Mouse (Mus musculus): ENCODE results near the gene Fars2. TPM values are rescaled to one million over a fixed set of nuclear protein-coding genes. Genes with fewer than 3 reads are reported as not detected.
A peak's percentile ranks its signal among the peaks of the same experiment; 100 is the strongest.

Fars2 gene
- polyA plus RNA-seq (2014; fragmentation: Nextera tagmentation; extraction: Ambion mirVana), result 29.2 and 31.7 TPM in 2 replicates

DNA sequence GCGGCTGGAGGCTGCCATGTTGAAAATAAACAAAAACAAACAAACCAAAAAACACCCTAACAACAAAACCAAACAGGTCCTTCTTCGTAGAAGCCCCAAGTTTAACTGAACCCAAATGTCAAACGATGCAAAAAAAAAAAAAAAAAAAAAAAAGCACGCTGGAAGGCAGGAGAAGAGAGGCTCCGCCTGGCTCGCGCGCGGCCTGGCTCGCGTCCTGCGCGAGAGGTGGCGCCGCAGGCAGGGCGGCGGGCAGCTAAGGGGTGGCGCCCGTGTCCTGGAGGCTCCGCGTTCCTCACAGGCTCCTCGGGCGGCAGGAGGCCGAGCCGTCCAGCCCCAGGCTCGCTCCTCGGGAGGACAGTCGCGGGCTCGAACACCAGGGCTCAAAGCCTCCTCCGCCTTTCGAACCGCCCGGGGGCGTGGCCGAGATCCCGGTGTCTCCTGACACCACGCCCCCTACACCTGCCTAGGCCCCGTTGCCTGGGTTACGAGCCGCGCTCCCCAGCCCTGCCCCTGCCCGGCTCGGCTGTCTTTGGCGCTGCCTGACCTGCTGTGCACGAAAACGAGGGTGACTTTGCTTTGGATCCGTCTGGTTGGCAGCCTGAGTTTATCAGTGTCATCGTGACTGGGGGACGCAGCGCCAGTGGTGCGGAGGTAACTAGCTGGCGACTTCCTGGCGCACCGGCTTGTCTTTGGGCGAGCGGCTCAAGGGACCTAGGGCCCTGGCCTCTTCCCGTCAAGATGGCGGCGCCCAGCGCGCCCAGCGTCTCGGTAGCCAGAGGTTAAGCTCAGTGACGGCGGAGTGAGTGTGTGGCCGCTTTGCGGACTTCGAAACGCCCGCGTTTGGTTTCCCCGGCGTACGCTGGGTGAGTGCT is at the start of gene Fars2, which contains the start of gene Lyrm4:
Fars2 (plus strand) TSS at position 270 of the 872 bp plus-strand sequence.
Lyrm4 (minus strand) TSS at position 384 of the 872 bp plus-strand sequence.
- under 1% methylated on average over 75 of the region's 75 CpGs for WGBS
- Histone ChIP-seq H3K36me3 (ENCODE audit: control insufficient read depth, insufficient read depth, low read length) (no peaks in the 10 kb centered on the region), H3K4me3 (ENCODE audit: low read depth, low read length) (peak within 1 kb of the TSS; percentile 66), H3K9ac (ENCODE audit: low read length) (peak within 1 kb of the TSS; percentile 73), H3K4me1 (replicated peaks; ENCODE audit: control insufficient read depth, insufficient read depth, low read length) (no peaks in the 10 kb centered on the region), H3K27me3 (ENCODE audit: control insufficient read depth, insufficient read depth, low read length) (no peaks in the 10 kb centered on the region), H3K27ac (ENCODE audit: low read depth, low read length) (peak within 1 kb of the TSS; percentile 93), H3K4me2 (ENCODE audit: low read depth, low read length, severe bottlenecking) (peak within 1 kb of the TSS; percentile 81), H3K9me3 (ENCODE audit: control insufficient read depth, low read length) (no peaks in the 10 kb centered on the region)
- ATAC-seq (replicated peaks; ENCODE audit: low FRiP score) (peak; percentile 98), DNase-seq (ENCODE audit: low spot score) (peak; percentile 97)

DNA sequence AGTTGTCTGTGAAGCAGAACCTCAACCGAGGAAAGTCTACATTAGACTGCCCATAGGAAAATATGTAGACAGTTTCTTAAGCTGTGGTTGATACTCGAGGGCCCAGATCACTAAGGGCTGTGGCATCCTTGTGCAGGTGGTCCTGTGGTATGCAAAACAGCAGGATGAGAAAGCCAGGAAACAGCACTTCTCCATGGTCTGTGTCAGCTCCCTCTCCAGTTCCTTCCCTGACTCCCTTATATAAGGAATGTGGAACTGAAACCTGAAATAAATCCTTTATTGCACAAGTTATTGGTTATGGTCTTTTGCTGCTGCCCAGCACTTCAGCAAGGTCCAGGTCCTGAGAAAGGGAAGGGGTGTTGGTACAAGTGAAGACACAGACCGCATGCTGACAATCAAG is 42.7 kb upstream of the Fars2 start:
- H3K36me3 ChIP-seq (ENCODE audit: control insufficient read depth, insufficient read depth, low read length), result no peaks in the 10 kb centered on the region
- ATAC-seq (replicated peaks; ENCODE audit: low FRiP score), result no peak
- no peak overlapping the region for H3K4me2 ChIP-seq (ENCODE audit: low read depth, low read length, severe bottlenecking)
- H3K9ac ChIP-seq (ENCODE audit: low read length), result no peak overlapping the region
- H3K4me3 ChIP-seq (ENCODE audit: low read depth, low read length), result no peak overlapping the region
- no peaks in the 10 kb centered on the region for H3K4me1 ChIP-seq (replicated peaks; ENCODE audit: control insufficient read depth, insufficient read depth, low read length)
- 78% methylated on average over 3 of the region's 3 CpGs for WGBS
- H3K27me3 ChIP-seq (ENCODE audit: control insufficient read depth, insufficient read depth, low read length), result no peaks in the 10 kb centered on the region
- no peak for DNase-seq (ENCODE audit: low spot score)
- H3K9me3 ChIP-seq (ENCODE audit: control insufficient read depth, low read length), result no peaks in the 10 kb centered on the region
- H3K27ac ChIP-seq (ENCODE audit: low read depth, low read length), result no peak overlapping the region

DNA sequence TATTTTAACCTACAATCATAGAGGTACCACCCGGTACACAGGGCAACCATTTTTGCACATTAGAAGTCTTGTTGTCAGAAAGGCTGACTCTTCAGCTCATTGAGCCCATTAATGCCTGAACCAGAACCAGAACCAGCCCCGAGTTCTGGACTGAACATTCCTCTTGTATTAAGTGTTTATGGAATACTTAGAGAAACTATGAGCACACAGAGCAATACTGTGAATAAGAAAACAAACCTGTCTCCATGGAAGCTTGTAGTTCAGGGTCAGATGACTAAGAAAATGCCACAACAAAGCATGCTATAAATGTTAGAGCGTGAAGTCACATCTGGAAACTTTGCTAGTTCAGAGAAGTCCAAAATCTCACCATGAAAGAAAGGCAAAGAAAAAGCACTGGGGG is 35.6 kb upstream of the Fars2 start:
- DNase-seq (ENCODE audit: low spot score) (no peak), ATAC-seq (replicated peaks; ENCODE audit: low FRiP score) (no peak)
- no peak overlapping the region for H3K4me3 ChIP-seq (ENCODE audit: low read depth, low read length)
- H3K36me3 ChIP-seq (ENCODE audit: control insufficient read depth, insufficient read depth, low read length), result no peaks in the 10 kb centered on the region
- no peak overlapping the region for H3K27ac ChIP-seq (ENCODE audit: low read depth, low read length)
- no peak overlapping the region for H3K9ac ChIP-seq (ENCODE audit: low read length)
- no peaks in the 10 kb centered on the region for H3K4me1 ChIP-seq (replicated peaks; ENCODE audit: control insufficient read depth, insufficient read depth, low read length)
- H3K9me3 ChIP-seq (ENCODE audit: control insufficient read depth, low read length), result no peaks in the 10 kb centered on the region
- H3K4me2 ChIP-seq (ENCODE audit: low read depth, low read length, severe bottlenecking), result no peak overlapping the region
- H3K27me3 ChIP-seq (ENCODE audit: control insufficient read depth, insufficient read depth, low read length), result no peaks in the 10 kb centered on the region
- 95% methylated on average over 3 of the region's 3 CpGs for WGBS

DNA sequence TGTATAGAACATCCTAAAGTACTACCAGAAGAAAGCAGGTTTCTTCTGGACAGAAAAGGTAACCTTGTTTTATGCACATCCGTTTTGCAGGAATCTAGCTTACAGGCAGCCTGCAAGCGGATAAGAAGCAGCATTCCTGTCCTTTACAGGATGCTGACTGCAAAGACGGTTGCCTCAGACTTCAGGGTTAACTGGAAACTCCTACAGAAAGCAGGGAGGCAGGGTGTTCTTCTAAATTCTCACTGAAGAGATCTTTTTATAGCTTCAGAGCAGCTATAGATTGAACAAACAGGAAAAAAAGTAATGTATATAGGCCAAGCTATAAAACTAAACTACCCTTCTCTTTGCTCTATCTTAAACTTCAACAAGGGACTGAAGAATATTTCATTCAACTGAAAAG is 32.5 kb upstream of the Fars2 start:
- Histone ChIP-seq H3K4me3 (ENCODE audit: low read depth, low read length) (no peak overlapping the region), H3K27ac (ENCODE audit: low read depth, low read length) (no peak overlapping the region), H3K36me3 (ENCODE audit: control insufficient read depth, insufficient read depth, low read length) (no peaks in the 10 kb centered on the region), H3K4me2 (ENCODE audit: low read depth, low read length, severe bottlenecking) (no peak overlapping the region), H3K9ac (ENCODE audit: low read length) (no peak overlapping the region), H3K9me3 (ENCODE audit: control insufficient read depth, low read length) (no peaks in the 10 kb centered on the region), H3K27me3 (ENCODE audit: control insufficient read depth, insufficient read depth, low read length) (no peaks in the 10 kb centered on the region), H3K4me1 (replicated peaks; ENCODE audit: control insufficient read depth, insufficient read depth, low read length) (no peaks in the 10 kb centered on the region)
- DNase-seq (ENCODE audit: low spot score) (no peak), ATAC-seq (replicated peaks; ENCODE audit: low FRiP score) (no peak)
- 96% methylated on average over 3 of the region's 3 CpGs for WGBS

DNA sequence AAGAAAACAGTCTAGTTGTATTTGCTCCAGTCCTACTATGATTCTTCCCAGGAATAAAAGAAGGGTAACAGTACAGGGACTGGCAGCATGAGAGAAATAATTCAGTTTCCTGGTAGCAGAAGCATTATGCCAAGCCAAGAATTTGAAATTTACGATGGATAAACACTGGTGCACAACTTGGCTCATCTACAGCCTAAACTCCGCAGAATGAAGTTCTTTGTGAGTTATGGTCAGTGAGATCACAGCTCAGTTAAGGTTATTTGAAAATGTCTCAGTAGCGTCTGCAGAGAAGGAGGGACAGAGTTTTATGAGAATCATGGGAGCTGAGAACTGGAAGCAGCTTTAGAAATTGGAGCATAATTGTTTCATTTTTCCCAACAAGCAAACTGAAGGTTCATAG is 31.2 kb upstream of the Fars2 start:
- H3K4me2 ChIP-seq (ENCODE audit: low read depth, low read length, severe bottlenecking), result no peak overlapping the region
- H3K27me3 ChIP-seq (ENCODE audit: control insufficient read depth, insufficient read depth, low read length), result no peaks in the 10 kb centered on the region
- WGBS, result 91% methylated on average over 3 of the region's 3 CpGs
- H3K9me3 ChIP-seq (ENCODE audit: control insufficient read depth, low read length), result no peaks in the 10 kb centered on the region
- H3K27ac ChIP-seq (ENCODE audit: low read depth, low read length), result no peak overlapping the region
- no peaks in the 10 kb centered on the region for H3K4me1 ChIP-seq (replicated peaks; ENCODE audit: control insufficient read depth, insufficient read depth, low read length)
- H3K9ac ChIP-seq (ENCODE audit: low read length), result no peak overlapping the region
- DNase-seq (ENCODE audit: low spot score) (no peak), ATAC-seq (replicated peaks; ENCODE audit: low FRiP score) (no peak)
- no peaks in the 10 kb centered on the region for H3K36me3 ChIP-seq (ENCODE audit: control insufficient read depth, insufficient read depth, low read length)
- H3K4me3 ChIP-seq (ENCODE audit: low read depth, low read length), result no peak overlapping the region

DNA sequence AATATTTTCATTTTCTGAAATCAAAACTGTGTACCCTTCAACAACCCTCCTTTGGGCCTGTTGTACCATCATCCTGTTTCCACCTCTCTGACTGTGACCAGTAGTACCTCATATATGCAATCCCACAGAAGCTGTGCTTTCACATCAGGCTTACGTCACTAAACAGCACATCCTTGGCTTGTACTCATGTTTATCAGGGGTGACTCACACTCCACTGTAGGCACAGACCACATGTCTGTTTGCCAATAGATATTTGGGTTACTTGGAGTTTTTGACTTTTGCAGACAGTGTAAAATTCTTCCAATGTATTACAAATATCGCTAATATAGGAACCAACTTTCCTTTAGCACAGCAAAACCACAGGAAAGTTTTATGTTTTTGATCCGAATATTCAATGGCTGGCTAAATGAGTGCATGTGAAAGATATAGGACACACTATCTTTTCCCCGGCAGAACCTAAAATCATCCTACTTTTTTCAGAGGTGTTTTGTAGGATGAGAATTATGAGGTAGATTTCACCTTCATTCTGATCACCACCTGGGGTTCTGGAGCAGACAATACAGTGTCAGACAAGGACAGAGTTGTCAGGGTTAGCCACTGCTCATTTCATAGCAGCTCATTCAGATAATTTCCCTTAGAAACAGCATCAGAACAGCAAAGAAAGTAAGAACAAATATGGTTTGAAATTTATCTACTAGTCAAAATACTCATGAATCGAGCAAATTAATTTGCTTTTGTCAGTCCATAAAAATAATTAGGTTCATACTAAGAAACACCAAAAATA is 30.4 kb upstream of the Fars2 start:
- H3K36me3 ChIP-seq (ENCODE audit: control insufficient read depth, insufficient read depth, low read length), result no peaks in the 10 kb centered on the region
- H3K9ac ChIP-seq (ENCODE audit: low read length), result no peak overlapping the region
- H3K27ac ChIP-seq (ENCODE audit: low read depth, low read length), result no peak overlapping the region
- no peaks in the 10 kb centered on the region for H3K4me1 ChIP-seq (replicated peaks; ENCODE audit: control insufficient read depth, insufficient read depth, low read length)
- 91% methylated on average over 5 of the region's 5 CpGs for WGBS
- no peaks in the 10 kb centered on the region for H3K9me3 ChIP-seq (ENCODE audit: control insufficient read depth, low read length)
- DNase-seq (ENCODE audit: low spot score) (no peak), ATAC-seq (replicated peaks; ENCODE audit: low FRiP score) (no peak)
- H3K4me3 ChIP-seq (ENCODE audit: low read depth, low read length), result no peak overlapping the region
- no peak overlapping the region for H3K4me2 ChIP-seq (ENCODE audit: low read depth, low read length, severe bottlenecking)
- H3K27me3 ChIP-seq (ENCODE audit: control insufficient read depth, insufficient read depth, low read length), result no peaks in the 10 kb centered on the region

DNA sequence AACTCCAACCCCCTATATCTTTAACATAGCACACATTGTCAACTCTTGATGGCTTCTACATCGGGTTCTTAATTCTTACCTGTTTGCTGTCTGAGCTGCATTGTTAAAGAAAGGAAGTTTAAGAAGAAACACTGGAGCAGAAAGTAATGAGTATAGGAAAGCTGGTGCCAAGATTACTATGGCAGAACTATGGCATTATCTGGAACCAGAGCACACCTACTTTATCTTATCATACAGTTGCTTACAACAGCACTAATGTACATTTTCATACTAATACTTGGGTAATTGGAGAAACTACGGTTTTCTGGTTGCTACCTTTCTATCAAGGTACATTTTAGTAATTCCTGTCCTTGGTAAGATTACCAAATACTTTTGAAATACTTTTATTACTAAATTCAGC is 29.8 kb upstream of the Fars2 start:
- H3K4me3 ChIP-seq (ENCODE audit: low read depth, low read length), result no peak overlapping the region
- no peak overlapping the region for H3K27ac ChIP-seq (ENCODE audit: low read depth, low read length)
- H3K4me1 ChIP-seq (replicated peaks; ENCODE audit: control insufficient read depth, insufficient read depth, low read length), result no peaks in the 10 kb centered on the region
- H3K9ac ChIP-seq (ENCODE audit: low read length), result no peak overlapping the region
- WGBS, result 90% methylated on average over 2 of the region's 2 CpGs
- ATAC-seq (replicated peaks; ENCODE audit: low FRiP score), result no peak
- H3K27me3 ChIP-seq (ENCODE audit: control insufficient read depth, insufficient read depth, low read length), result no peaks in the 10 kb centered on the region
- no peak for DNase-seq (ENCODE audit: low spot score)
- H3K36me3 ChIP-seq (ENCODE audit: control insufficient read depth, insufficient read depth, low read length), result no peaks in the 10 kb centered on the region
- H3K4me2 ChIP-seq (ENCODE audit: low read depth, low read length, severe bottlenecking), result no peak overlapping the region
- H3K9me3 ChIP-seq (ENCODE audit: control insufficient read depth, low read length), result no peaks in the 10 kb centered on the region

DNA sequence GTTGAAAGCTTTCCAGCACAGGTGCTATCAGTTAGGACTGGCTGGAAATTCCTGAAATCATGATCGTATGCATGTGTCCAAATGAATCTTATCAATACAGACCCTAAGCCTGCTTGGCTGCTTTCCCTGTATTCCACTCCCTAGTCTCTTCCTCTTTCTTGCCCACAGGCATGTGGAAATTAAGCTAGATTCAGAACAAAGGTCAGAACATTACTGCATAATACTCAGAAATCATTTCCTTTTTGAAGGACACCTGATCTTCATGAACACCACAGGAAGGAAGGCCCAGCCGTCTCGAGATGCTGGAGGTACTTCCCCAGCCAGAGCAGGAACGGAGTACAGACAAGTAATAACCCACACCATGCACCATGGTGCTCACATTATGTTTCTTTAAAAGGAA is 29.0 kb upstream of the Fars2 start:
- no peak overlapping the region for H3K4me2 ChIP-seq (ENCODE audit: low read depth, low read length, severe bottlenecking)
- H3K27ac ChIP-seq (ENCODE audit: low read depth, low read length), result no peak overlapping the region
- ATAC-seq (replicated peaks; ENCODE audit: low FRiP score) (no peak), DNase-seq (ENCODE audit: low spot score) (no peak)
- no peaks in the 10 kb centered on the region for H3K36me3 ChIP-seq (ENCODE audit: control insufficient read depth, insufficient read depth, low read length)
- no peaks in the 10 kb centered on the region for H3K27me3 ChIP-seq (ENCODE audit: control insufficient read depth, insufficient read depth, low read length)
- no peak overlapping the region for H3K4me3 ChIP-seq (ENCODE audit: low read depth, low read length)
- no peak overlapping the region for H3K9ac ChIP-seq (ENCODE audit: low read length)
- no peaks in the 10 kb centered on the region for H3K9me3 ChIP-seq (ENCODE audit: control insufficient read depth, low read length)
- H3K4me1 ChIP-seq (replicated peaks; ENCODE audit: control insufficient read depth, insufficient read depth, low read length), result no peaks in the 10 kb centered on the region
- 80% methylated on average over 4 of the region's 4 CpGs for WGBS
